Mouse (Mus musculus): ENCODE data around the gene Ramp2.

The Ramp2 gene

GRCm38 (mm10) chr11:101245855-101246701, at the start of gene Ramp2:
Gene Ramp2 (plus strand): TSS chr11:101246028.
- peak; percentile 28 for DNase-seq (ENCODE audit: low read depth, low spot score)

- DNase-seq (ENCODE audit: low read depth, low spot score), result no peak
Measured at GRCm38 (mm10) chr11:101196175-101196574, 49.7 kb upstream of the Ramp2 start.

GRCm38 (mm10) chr11:101199555-101199954, 46.3 kb upstream of the Ramp2 start:
- no peak for DNase-seq (ENCODE audit: low read depth, low spot score)

GRCm38 (mm10) chr11:101200986-101201385, 44.8 kb upstream of the Ramp2 start:
- peak; percentile 40 for DNase-seq (ENCODE audit: low read depth, low spot score)

- DNase-seq (ENCODE audit: low read depth, low spot score), result peak; percentile 70
Measured at GRCm38 (mm10) chr11:101211970-101212369, 33.9 kb upstream of the Ramp2 start.

- DNase-seq (ENCODE audit: low read depth, low spot score), result no peak
Measured at GRCm38 (mm10) chr11:101216936-101217335, 28.9 kb upstream of the Ramp2 start.

- no peak for DNase-seq (ENCODE audit: low read depth, low spot score)
Measured at GRCm38 (mm10) chr11:101218436-101219055, 27.3 kb upstream of the Ramp2 start.

GRCm38 (mm10) chr11:101220853-101221252, 25.0 kb upstream of the Ramp2 start:
- DNase-seq (ENCODE audit: low read depth, low spot score), result no peak

- no peak for DNase-seq (ENCODE audit: low read depth, low spot score)
Measured at GRCm38 (mm10) chr11:101221306-101221986, 24.4 kb upstream of the Ramp2 start.

- no peak for DNase-seq (ENCODE audit: low read depth, low spot score)
Measured at GRCm38 (mm10) chr11:101224337-101224736, 21.5 kb upstream of the Ramp2 start.

GRCm38 (mm10) chr11:101225331-101226064, 20.3 kb upstream of the Ramp2 start:
- no peak for DNase-seq (ENCODE audit: low read depth, low spot score)

- DNase-seq (ENCODE audit: low read depth, low spot score), result peak; percentile 72
Measured at GRCm38 (mm10) chr11:101226065-101226701, 19.6 kb upstream of the Ramp2 start, which contains the start of gene Ezh1. Gene Ezh1 (minus strand): TSS chr11:101226463.

- DNase-seq (ENCODE audit: low read depth, low spot score), result no peak
Measured at GRCm38 (mm10) chr11:101229361-101229900, 16.4 kb upstream of the Ramp2 start.

GRCm38 (mm10) chr11:101230061-101230511, 15.7 kb upstream of the Ramp2 start:
- DNase-seq (ENCODE audit: low read depth, low spot score), result no peak

GRCm38 (mm10) chr11:101230526-101230925, 15.3 kb upstream of the Ramp2 start:
- no peak for DNase-seq (ENCODE audit: low read depth, low spot score)

GRCm38 (mm10) chr11:101230991-101231871, 14.6 kb upstream of the Ramp2 start:
- DNase-seq (ENCODE audit: low read depth, low spot score), result no peak

GRCm38 (mm10) chr11:101232010-101232839, 13.6 kb upstream of the Ramp2 start:
- no peak for DNase-seq (ENCODE audit: low read depth, low spot score)

- no peak for DNase-seq (ENCODE audit: low read depth, low spot score)
Measured at GRCm38 (mm10) chr11:101233240-101233639, 12.6 kb upstream of the Ramp2 start.

GRCm38 (mm10) chr11:101234124-101234523, 11.7 kb upstream of the Ramp2 start:
- DNase-seq (ENCODE audit: low read depth, low spot score), result no peak
